Mouse (Mus musculus): ENCODE measurements at regions not wholly inside any gene's neighbourhood (a gene's known extent, or its start where the extent isn't known, plus 50 kb on each side); places are given as distances from the start of the nearest gene placed in this dataset.

DNA sequence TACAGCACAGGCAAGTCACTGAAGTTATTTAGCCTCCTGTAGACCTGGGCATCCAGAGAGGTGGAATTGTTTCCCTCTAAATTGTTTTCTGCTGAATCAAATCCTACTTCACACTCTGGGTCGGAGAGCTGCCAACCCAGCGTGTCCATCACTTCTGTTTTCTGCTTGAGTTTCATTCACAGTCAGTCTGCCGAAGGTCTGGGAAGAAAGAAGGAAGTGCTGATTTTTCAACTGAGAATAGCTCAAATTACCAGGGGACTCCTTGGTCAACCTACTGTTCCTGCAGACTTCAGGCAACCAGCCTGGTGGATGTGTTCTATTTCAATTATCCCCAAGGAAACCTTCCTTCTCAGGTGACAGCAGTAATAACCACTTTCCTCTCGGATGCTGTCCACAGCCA lies 179.1 kb upstream of the Nckap5 start:
- DNase-seq: no peak

GRCm38 (mm10) chr1:127001700-127002099 lies 171.1 kb upstream of the Nckap5 start:
- no peak for DNase-seq

GRCm38 (mm10) chr1:126993061-126993640 lies 162.6 kb upstream of the Nckap5 start:
- peak in 1 of 2 experiments; percentile 41 for DNase-seq

DNA sequence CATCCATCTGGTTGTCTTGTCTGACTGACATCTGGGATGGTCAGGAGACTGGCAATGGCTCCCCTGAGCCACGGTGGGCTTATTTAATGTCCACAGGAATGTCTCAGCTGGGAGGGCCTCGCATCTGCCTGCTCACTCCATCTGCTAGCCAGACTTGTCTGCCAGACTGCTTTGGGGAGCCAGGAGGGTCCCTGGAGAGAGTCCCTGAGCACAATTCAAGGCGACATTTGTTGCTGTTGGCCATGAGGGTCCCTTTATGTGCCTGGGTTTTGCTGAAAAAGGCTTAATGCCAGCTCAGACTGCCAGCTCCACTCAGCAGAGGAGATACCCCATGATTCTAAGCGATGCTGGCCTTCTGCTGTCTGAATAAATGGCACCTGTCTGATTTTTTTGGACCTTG lies 161.8 kb upstream of the Nckap5 start:
- DNase-seq: no peak

DNA sequence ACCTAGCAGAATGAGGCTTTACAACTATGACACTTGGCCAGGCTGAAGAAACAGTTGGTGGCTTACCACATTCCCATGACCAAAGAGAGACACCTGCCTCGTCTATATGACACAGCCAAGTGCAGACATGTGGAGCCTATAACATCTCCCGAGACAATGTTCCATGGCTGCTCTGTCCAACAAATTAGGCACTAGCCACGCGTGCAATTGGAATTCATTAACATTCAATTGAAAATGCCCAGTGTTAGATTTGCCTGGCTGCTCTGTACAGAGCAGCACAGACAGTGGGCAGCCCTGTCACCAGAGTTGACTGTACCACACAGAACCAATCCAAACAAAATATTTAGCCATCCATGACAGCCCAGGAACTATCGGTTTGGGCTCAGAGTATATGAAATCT lies 152.2 kb upstream of the Nckap5 start:
- DNase-seq: no peak

- DNase-seq: no peak
These were observed 149.7 kb upstream of the Nckap5 start for GRCm38 (mm10) chr1:126980311-126980710.

- no peak for DNase-seq
These were observed 143.3 kb upstream of the Nckap5 start for GRCm38 (mm10) chr1:126973871-126974270.

GRCm38 (mm10) chr1:126971777-126972421 lies 141.3 kb upstream of the Nckap5 start:
- no peak for DNase-seq

- DNase-seq: no peak
These were observed 140.5 kb upstream of the Nckap5 start for GRCm38 (mm10) chr1:126971118-126971517.

DNA sequence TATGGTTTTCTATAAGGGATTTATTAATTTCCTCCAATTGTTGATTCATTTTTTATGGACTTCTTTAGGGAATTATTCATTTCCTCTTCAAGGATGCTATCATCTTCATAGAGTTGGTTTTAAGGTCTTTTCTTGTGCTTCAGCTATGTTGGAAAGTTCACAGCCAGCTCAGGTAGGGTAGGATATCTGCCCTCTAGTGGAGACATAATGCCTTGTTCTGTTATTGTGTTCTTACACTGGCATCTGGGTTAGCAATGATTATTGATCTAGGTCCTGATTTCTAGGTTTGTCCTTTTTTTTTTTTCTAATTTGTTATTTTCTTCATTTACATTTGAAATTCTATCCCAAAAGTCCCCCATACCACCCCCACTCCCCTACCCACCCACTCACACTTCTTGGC lies 135.8 kb upstream of the Nckap5 start:
- DNase-seq: no peak

- DNase-seq: no peak
These were observed 125.5 kb upstream of the Nckap5 start for GRCm38 (mm10) chr1:126955839-126956720.

GRCm38 (mm10) chr1:126947860-126948259 lies 117.3 kb upstream of the Nckap5 start:
- DNase-seq: no peak

- no peak for DNase-seq
These were observed 102.1 kb upstream of the Nckap5 start for GRCm38 (mm10) chr1:126932658-126933057.

DNA sequence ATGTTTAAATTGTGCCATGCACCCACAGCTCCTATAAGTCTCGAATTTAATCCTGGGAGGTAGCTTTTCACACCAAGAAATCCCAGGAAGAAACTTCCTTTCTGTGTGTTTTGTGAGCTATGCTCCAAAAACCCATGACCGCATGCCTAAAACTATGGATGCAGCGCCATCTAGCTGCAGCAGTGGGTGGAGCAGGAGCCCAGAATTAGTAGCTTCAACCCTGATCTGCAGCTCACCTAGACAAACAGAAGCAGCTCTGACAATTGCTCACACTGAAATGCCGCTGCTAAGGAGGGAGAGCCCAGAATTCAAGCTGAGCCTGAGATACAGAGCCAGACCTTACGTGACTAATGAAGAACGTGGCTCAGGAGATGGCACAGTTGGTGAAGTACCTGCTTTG lies 101.2 kb upstream of the Nckap5 start:
- peak; percentile 85 to 88 for DNase-seq

DNA sequence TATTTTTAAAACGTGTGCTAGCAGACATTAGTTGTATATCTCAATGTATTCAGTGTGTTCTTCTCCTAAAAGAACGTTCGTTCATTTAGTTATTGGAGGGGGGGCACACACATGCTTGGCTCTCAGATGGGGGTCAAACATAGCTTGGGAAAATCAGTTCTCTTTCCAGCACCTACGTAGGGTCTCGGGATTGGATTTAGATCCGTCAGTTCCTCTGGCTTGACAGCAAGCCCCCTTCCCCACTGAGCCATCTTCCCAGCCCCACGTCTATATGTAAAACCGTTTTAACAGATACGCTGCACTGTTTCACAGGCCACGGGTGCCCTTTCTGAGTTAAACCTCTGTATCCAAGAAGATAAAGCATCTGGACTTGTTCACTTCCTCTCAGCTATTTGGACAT lies 100.5 kb upstream of the Nckap5 start:
- DNase-seq: no peak

DNA sequence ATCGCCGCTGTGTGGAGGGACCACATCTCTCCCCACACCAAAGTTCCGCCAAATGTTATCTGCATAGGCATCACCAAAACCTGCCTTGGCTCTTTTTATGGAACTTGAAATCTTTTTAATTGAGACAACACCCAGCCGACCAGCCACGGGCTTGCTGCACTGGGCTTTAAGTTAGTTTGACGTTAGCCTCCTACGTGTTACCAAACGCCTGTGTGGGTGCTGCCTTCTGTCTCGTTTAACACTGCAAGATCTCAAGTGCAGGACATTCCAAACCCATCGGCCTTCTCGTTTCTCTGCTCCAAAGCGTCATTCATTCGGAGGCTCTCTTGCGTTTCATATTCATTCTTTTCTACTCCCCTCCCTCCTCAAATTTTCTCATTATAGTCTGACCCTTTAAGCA lies 100.0 kb upstream of the Nckap5 start:
- no peak for DNase-seq

DNA sequence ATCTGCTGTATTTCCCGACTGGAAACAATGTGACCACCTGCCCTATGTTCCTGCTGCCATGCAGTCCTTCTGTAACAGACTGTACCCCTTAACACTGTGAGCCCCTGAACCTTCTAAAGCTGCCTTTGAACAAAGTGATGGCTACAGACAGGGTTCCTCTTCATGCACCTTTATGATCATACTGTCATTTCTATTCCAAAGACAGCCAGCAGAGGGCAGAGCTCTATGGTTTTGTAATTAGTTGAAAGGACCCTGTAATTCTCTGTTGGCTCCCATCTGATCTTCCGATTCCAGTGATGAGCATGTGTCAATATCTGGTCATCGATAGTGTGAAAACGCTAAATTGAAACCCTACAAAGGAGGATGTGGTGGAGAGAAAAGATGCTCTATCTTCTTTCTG lies 99.1 kb upstream of the Nckap5 start:
- no peak for DNase-seq

- no peak for DNase-seq
These were observed 97.6 kb upstream of the Nckap5 start for GRCm38 (mm10) chr1:126928186-126928585.

DNA sequence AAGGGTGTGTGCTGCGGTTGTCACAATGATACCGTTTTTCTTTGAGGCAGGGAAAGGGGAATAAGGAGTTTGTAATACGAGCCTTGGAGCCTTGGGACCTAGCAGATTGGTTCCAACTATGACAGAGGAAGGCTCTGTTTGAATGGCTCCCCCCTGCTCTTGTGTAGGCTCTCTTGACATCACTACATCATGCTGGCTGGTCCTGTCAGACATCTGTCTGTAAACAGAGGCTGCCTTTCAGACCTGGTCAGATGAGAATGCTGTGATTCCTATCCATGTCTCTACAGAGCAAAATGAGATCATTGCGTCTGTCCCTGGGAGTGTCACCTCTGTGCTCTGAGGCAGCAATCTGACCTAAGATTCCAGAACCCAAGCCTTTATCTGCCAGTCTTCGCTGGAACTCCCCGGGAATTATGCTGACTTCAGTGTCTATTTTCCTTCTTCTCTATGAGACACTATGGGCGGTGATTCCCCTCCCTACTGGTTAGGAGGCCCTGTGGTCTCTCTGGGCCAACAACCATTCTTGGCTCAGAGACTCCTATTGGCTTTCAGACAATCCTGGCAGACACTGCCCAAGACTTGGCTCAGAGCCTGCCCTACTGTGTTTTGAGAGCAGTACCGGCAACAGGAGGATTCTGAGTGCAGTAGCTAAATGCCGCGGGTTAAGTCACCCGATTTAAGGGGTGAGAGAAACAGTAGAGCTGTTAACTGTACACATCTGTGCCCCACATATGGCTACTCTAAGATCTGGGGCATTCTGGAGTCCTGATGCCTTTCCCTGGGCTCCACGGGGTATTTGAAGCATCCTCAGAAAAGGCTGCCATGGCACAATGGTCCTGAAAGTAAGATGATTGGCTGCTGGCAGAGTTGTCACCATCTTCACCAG lies 94.8 kb upstream of the Nckap5 start:
- peak; percentile 67 to 71 for DNase-seq

GRCm38 (mm10) chr1:126923981-126924380 lies 93.4 kb upstream of the Nckap5 start:
- no peak for DNase-seq

DNA sequence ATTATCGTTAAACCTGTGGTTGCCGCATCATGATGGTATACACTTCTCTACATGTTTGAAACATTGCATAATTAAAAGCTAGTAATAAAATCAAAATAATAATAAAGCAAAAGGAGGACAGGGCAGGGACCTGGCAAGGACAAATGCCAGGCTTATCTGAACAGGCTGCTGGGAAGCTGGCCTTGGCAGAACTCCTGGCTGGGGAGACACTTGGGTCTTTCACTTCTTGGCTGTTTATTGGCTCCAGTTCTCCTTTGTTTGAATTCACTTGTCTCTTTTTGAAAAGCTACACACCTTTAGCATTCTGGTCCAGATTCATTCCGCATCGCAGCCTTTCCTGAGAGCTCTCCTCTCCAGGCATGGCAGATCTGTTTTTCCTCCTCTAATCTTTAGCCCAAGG lies 91.6 kb upstream of the Nckap5 start:
- DNase-seq: no peak

- DNase-seq: no peak
These were observed 88.3 kb upstream of the Nckap5 start for GRCm38 (mm10) chr1:126918876-126919275.

- DNase-seq: no peak
These were observed 87.3 kb upstream of the Nckap5 start for GRCm38 (mm10) chr1:126917872-126918271.

All from layer of hippocampus, postnatal 36 days (tissue).